Mouse (Mus musculus) heart, postnatal 36 days (tissue): ENCODE results near the gene Sox18. TPM values are rescaled to one million over a fixed set of nuclear protein-coding genes. Genes with fewer than 3 reads are reported as not detected.

Experiments
- DNase-seq, 2 experiments: peaks; one replicate each; pipeline ENCODE4 v3.0.0; 2021 to 2022
- intact Hi-C: fragments of 180-260 bp; cut with DNase I; formaldehyde crosslinking; loops from one replicate; pipeline ENCODE4 v1.15.1; 2025
- total RNA-seq, 2 experiments: library from RNA; stranded (reverse); gene quantifications; 2 replicates each; pipeline ENCODE4 v1.2.3; 2021

The Sox18 gene
- total RNA-seq, 2 experiments from 2014 or later: 34.4 to 64.4 TPM

GRCm38 (mm10) chr2:181656734-181657133 is 14.7 kb downstream of the Sox18 start, which contains the start of gene Gm29797:
Gene Gm29797, plus strand, starts transcription at chr2:181657034.
- intact Hi-C loops: no loop called here
- DNase-seq: no peak

GRCm38 (mm10) chr2:181653523-181653922 is 17.9 kb downstream of the Sox18 start:
- intact Hi-C loops: no loop called here
- DNase-seq: no peak

GRCm38 (mm10) chr2:181653065-181653464 is 18.4 kb downstream of the Sox18 start:
- intact Hi-C loops: no loop called here
- DNase-seq: no peak

GRCm38 (mm10) chr2:181648926-181649325 is 22.5 kb downstream of the Sox18 start:
- no peak for DNase-seq
- intact Hi-C loops: loop anchor here (10.0 kb wide), 1 partner anchor 216 kb away; the partner anchor contains the start of gene Polr3k

GRCm38 (mm10) chr2:181646626-181647472 is 24.6 kb downstream of the Sox18 start:
- DNase-seq: no peak
- intact Hi-C loops: loop anchor here (10.0 kb wide), 1 partner anchor 218 kb away; the partner anchor contains the start of gene Polr3k

- DNase-seq: no peak
- intact Hi-C loops: loop anchor here (2.0 to 10.0 kb wide), 2 partner anchors 13 to 219 kb away; partner anchors contain the start of gene Polr3k
Measured at GRCm38 (mm10) chr2:181645666-181646065, 25.8 kb downstream of the Sox18 start.

GRCm38 (mm10) chr2:181644361-181644760 is 27.1 kb downstream of the Sox18 start:
- intact Hi-C loops: loop anchor here (1.0 to 10.0 kb wide), 3 partner anchors 14 to 220 kb away; partner anchors contain the start of gene Polr3k
- peak in 1 of 2 experiments; percentile 46 for DNase-seq

- DNase-seq: no peak
- intact Hi-C loops: no loop called here
Measured at GRCm38 (mm10) chr2:181635865-181636264, 35.6 kb downstream of the Sox18 start.

GRCm38 (mm10) chr2:181632624-181633023 is 38.8 kb downstream of the Sox18 start:
- no peak for DNase-seq
- intact Hi-C loops: no loop called here

- intact Hi-C loops: no loop called here
- DNase-seq: no peak
Measured at GRCm38 (mm10) chr2:181628471-181628870, 43.0 kb downstream of the Sox18 start.

GRCm38 (mm10) chr2:181623401-181623800 is 48.0 kb downstream of the Sox18 start:
- intact Hi-C loops: loop anchor here (2.0 kb wide), 1 partner anchor 35 kb away; no protein-coding TSS in a partner anchor
- peak in 1 of 2 experiments; percentile 15 for DNase-seq

Other genes starting within 250 kb of the Sox18 start
- 10 to 100 TPM; 12.4 to 12.9 TPM for gene Zbtb46, start 212.2 kb downstream of the Sox18 start, total RNA-seq
- not detected for gene Abhd16b, start 178.4 kb downstream of the Sox18 start, total RNA-seq
- 10 to 100 TPM; 62.9 to 67.7 TPM for gene Tpd52l2, start 174.5 kb downstream of the Sox18 start, total RNA-seq
- 10 to 100 TPM; 58.4 to 68.6 TPM for gene Dnajc5, start 151.2 kb downstream of the Sox18 start, total RNA-seq
- 10 to 100 TPM; 36.6 to 47.4 TPM for gene Uckl1, start 86.7 kb downstream of the Sox18 start, total RNA-seq
- 10 to 100 TPM; 36.0 to 38.3 TPM for gene Prpf6, start 79.8 kb downstream of the Sox18 start, total RNA-seq
- 10 to 100 TPM; 16.6 to 18.0 TPM for gene Zfp512b, start 78.8 kb downstream of the Sox18 start, total RNA-seq
- gene Samd10, start 72.4 kb downstream of the Sox18 start, total RNA-seq: 1 to 10 TPM; 2.3 to 2.4 TPM
- not detected for gene Gm29797, start 14.6 kb downstream of the Sox18 start, total RNA-seq
- gene Tcea2, start 8.7 kb upstream of the Sox18 start, total RNA-seq: 1 to 10 TPM; 6.1 to 7.3 TPM
- gene Rgs19, start 22.3 kb upstream of the Sox18 start, total RNA-seq: 1 to 10 TPM; 5.7 to 7.2 TPM
- not detected for gene Lkaaear1, start 26.8 kb upstream of the Sox18 start, total RNA-seq
- gene Oprl1, start 43.4 kb upstream of the Sox18 start, total RNA-seq: not detected
- gene Myt1, start 91.7 kb upstream of the Sox18 start, total RNA-seq: not detected
- gene Pcmtd2, start 166.2 kb upstream of the Sox18 start, total RNA-seq: 10 to 100 TPM; 64.6 to 69.4 TPM
- 10 to 100 TPM in 1 of 2 experiments, 1 to 10 TPM in 1; 9.2 to 11.6 TPM for gene Polr3k, start 192.7 kb upstream of the Sox18 start, total RNA-seq